Mouse (Mus musculus) small intestine, adult 2 months (tissue): ENCODE measurements at regions not wholly inside any gene's neighbourhood (a gene's known extent, or its start where the extent isn't known, plus 50 kb on each side); places are given as distances from the start of the nearest gene placed in this dataset.

Experiments used
- CTCF ChIP-seq: fragments of 200-500 bp; IDR thresholded peaks from 2 replicates; pipeline ENCODE4 v1.5.1; 2012; ENCODE audit warnings: low read depth, mild to moderate bottlenecking, control low read depth, inconsistent platforms, low read length, moderate library complexity, mixed read lengths; ENCODE audit not compliant: insufficient replicate concordance, insufficient read length; ENCODE audit errors: extremely low read depth
- POLR2A ChIP-seq: fragments of 200-500 bp; IDR thresholded peaks from 2 replicates; pipeline ENCODE4 v1.6.1; 2012; ENCODE audit warnings: low read depth, mild to moderate bottlenecking, control low read depth, inconsistent platforms, low read length, moderate library complexity

DNA sequence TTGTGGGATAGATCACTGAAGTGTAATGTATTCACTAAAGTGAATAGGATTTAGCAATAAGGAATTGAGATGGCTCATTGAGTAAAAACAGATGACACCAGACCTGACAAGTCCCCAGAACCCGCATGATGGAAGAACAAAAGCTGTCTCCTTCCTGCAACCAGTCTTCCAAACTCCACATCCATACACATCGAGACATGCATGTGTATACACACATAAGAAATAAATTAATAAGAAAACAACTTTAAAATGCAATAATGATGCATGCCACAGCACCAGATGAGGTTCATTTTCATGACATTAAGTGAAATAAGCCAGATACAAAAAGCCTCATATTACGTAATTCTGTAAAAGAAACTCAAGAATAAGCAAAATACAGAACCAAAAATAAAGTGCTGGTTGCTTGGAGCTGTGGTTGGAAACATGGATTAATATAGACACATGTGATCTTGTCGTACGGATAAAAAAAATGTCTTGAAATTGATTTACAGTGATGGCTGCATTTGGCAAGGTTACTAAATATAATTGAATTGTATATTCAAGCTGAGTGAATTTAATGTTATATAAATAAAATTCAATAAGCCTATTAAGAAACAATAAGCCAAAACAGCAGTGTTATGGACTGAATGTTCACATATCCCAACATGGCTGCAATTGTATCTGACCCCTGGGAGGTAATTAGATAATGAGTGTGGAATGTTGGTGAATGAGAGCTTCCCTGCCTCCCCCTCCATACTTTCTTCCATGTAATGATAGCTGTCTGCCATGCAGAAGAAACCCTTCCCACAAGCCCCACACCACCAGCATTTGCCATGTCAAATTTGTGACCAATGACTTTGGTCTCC is 1488.9 kb upstream of the Lrrc6 start:
- TF ChIP-seq CTCF (no peak), POLR2A (no peak)
